Mouse (Mus musculus): Measurements from ENCODE around the gene Sept11.

GRCm38 (mm10) chr5:93121660-93122059 is 28.4 kb downstream of the Sept11 start:
- TF ChIP-seq CTCF (IDR thresholded peaks at IDR 0.05; ENCODE audit: low read depth), result no peak
- TF ChIP-seq EP300 (IDR thresholded peaks at IDR 0.05; ENCODE audit: low read depth), result no peak
